Mouse (Mus musculus) myocyte (in vitro differentiated cells): ENCODE data around the gene Mlf2. TPM values are rescaled to one million over a fixed set of nuclear protein-coding genes. Genes with fewer than 3 reads are reported as not detected.

Experiments
- H3K27me3 ChIP-seq: one replicate; pipeline ENCODE4 v1.6.1; 2011; ENCODE audit not compliant: control insufficient read depth, insufficient read depth, insufficient read length
- H3K36me3 ChIP-seq: one replicate; pipeline ENCODE4 v1.6.1; 2011; ENCODE audit not compliant: control insufficient read depth, insufficient read depth
- H3K4me2 ChIP-seq: one replicate; pipeline ENCODE4 v1.6.1; 2011; ENCODE audit warnings: low read depth, control low read depth
- H3K4me3 ChIP-seq: one replicate; pipeline ENCODE4 v1.5.1; 2011; ENCODE audit warnings: mild to moderate bottlenecking, control low read depth, moderate library complexity
- H3K79me2 ChIP-seq: one replicate; pipeline ENCODE4 v1.6.1; 2011; ENCODE audit not compliant: control insufficient read depth, insufficient read depth
- H3ac ChIP-seq: one replicate; pipeline ENCODE4 v1.6.1; 2011; ENCODE audit not compliant: control insufficient read depth, insufficient read length
- CEBPB ChIP-seq: IDR thresholded peaks from 2 replicates; pipeline ENCODE4 v1.6.1; 2011; ENCODE audit warnings: mild to moderate bottlenecking, moderate library complexity; ENCODE audit not compliant: poor library complexity, insufficient read depth, severe bottlenecking
- E2F4 ChIP-seq: IDR thresholded peaks from one replicate; pipeline ENCODE4 v1.6.1; 2011; ENCODE audit warnings: mild to moderate bottlenecking, control low read depth, moderate library complexity; ENCODE audit not compliant: insufficient read depth
- MAX ChIP-seq: IDR thresholded peaks from one replicate; pipeline ENCODE4 v1.6.1; 2011; ENCODE audit warnings: low read depth, mild to moderate bottlenecking, control low read depth
- MYOD1 ChIP-seq, 3 experiments: IDR thresholded peaks; one replicate each; pipeline ENCODE4 v1.6.1; 2011; ENCODE audit warnings: control low read depth in 2 of 3, low read depth in 2 of 3, mild to moderate bottlenecking in 2 of 3, moderate library complexity in 1 of 3; ENCODE audit not compliant: insufficient read length in 2 of 3, control insufficient read depth in 1 of 3
- MYOG ChIP-seq, 3 experiments: IDR thresholded peaks; one replicate each; pipeline ENCODE4 v1.6.1; 2011; ENCODE audit warnings: control low read depth in 2 of 3, low read depth in 2 of 3, mild to moderate bottlenecking in 2 of 3; ENCODE audit not compliant: insufficient read length in 2 of 3, control insufficient read depth in 1 of 3, insufficient read depth in 1 of 3
- POLR2A ChIP-seq: IDR thresholded peaks from one replicate; pipeline ENCODE4 v1.6.1; 2011; ENCODE audit warnings: low read depth, mild to moderate bottlenecking, control low read depth, moderate library complexity; ENCODE audit not compliant: insufficient read length
- POLR2AphosphoS2 ChIP-seq: IDR thresholded peaks from one replicate; pipeline ENCODE4 v1.6.1; 2011; ENCODE audit warnings: low read depth, control low read depth; ENCODE audit not compliant: insufficient read length
- REST ChIP-seq: IDR thresholded peaks from one replicate; pipeline ENCODE4 v1.6.1; 2011; ENCODE audit warnings: mild to moderate bottlenecking, control low read depth, moderate library complexity; ENCODE audit not compliant: insufficient read depth, insufficient read length
- SRF ChIP-seq: IDR thresholded peaks from one replicate; pipeline ENCODE4 v1.6.1; 2011; ENCODE audit warnings: low read depth; ENCODE audit not compliant: control insufficient read depth, insufficient read length
- TCF12 ChIP-seq: IDR thresholded peaks from one replicate; pipeline ENCODE4 v1.6.1; 2011; ENCODE audit warnings: mild to moderate bottlenecking, control low read depth; ENCODE audit not compliant: poor library complexity, insufficient read depth, severe bottlenecking
- TCF3 ChIP-seq: IDR thresholded peaks from one replicate; pipeline ENCODE4 v1.6.1; 2011; ENCODE audit warnings: low read depth, control low read depth; ENCODE audit not compliant: insufficient read length
- USF1 ChIP-seq: IDR thresholded peaks from one replicate; pipeline ENCODE4 v1.6.1; 2011; ENCODE audit warnings: low read depth, mild to moderate bottlenecking, control low read depth, moderate library complexity
- polyA plus RNA-seq: library from polyadenylated mRNA; unstranded; fragments of >200 nt; fragmentation: generic; extraction: Trizol; gene quantifications from one replicate; pipeline ENCODE4 v1.2.1, GENCODE M21; 2012; ENCODE audit warnings: missing spikeins

The Mlf2 gene
- polyA plus RNA-seq, 1 experiment = 384 TPM

DNA sequence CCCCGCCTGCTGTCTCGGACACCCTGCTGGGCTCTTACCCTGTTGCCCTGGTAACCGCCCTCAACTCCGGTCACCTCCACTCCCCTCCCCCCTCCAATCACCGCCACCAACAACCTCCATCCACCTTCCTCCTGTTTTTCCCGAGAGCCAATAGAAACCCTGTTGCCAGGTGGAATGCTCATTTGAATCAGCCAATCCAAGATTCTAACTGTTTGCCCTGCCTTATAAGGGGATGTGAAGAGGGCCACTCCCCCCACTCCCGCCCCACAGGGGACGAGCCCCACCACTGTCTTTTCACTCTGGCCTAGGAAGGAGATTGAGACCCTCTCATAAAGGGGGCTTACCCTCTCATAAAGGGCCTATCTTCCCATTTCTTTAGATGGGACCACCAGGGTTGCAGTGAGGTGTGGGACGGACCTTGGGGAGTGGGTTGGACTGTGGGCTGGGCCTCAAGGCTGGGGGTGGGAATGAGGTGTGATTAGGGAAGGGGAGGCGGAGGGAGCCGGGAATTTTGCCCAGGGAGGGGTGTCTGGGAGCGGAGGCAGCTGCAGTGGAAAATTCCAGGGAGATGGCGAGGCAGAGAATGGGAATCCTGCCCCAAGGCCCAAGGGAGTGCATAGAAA lies 11.4 kb upstream of the Mlf2 start, which contains the start of gene Ptms:
Ptms (minus strand) TSS at position 409 of the 623 bp plus-strand sequence.
- H3K36me3 ChIP-seq = peaks cover 1% of the 10 kb centered on the region
- no peak for TF ChIP-seq CEBPB
- no peak for TF ChIP-seq POLR2AphosphoS2
- TF ChIP-seq MYOG (IDR thresholded peaks at IDR 0.05; ENCODE audit: control insufficient read depth in 1 of 3, insufficient read depth in 1 of 3, insufficient read length in 2 of 3, low read depth in 2 of 3) = peak in 2 of 3 experiments; percentile 27 to 63
- peak; percentile 99 for TF ChIP-seq SRF
- no peak for TF ChIP-seq REST
- no peak for TF ChIP-seq TCF12
- peak; percentile 5 for TF ChIP-seq E2F4
- TF ChIP-seq MYOD1 (IDR thresholded peaks at IDR 0.05; ENCODE audit: control insufficient read depth in 1 of 3, insufficient read length in 2 of 3, low read depth in 2 of 3) = peak in 2 of 3 experiments; percentile 41 to 71
- no peak for TF ChIP-seq TCF3
- no peak for TF ChIP-seq USF1
- TF ChIP-seq MAX = no peak
- TF ChIP-seq POLR2A = no peak
- H3K79me2 ChIP-seq = peaks cover 19% of the 10 kb centered on the region
- no peak within 1 kb of the TSS for H3ac ChIP-seq
- peak within 1 kb of the TSS; percentile 91 for H3K4me3 ChIP-seq
- no peaks in the 10 kb centered on the region for H3K27me3 ChIP-seq
- H3K4me2 ChIP-seq = peak within 1 kb of the TSS; percentile 77

DNA sequence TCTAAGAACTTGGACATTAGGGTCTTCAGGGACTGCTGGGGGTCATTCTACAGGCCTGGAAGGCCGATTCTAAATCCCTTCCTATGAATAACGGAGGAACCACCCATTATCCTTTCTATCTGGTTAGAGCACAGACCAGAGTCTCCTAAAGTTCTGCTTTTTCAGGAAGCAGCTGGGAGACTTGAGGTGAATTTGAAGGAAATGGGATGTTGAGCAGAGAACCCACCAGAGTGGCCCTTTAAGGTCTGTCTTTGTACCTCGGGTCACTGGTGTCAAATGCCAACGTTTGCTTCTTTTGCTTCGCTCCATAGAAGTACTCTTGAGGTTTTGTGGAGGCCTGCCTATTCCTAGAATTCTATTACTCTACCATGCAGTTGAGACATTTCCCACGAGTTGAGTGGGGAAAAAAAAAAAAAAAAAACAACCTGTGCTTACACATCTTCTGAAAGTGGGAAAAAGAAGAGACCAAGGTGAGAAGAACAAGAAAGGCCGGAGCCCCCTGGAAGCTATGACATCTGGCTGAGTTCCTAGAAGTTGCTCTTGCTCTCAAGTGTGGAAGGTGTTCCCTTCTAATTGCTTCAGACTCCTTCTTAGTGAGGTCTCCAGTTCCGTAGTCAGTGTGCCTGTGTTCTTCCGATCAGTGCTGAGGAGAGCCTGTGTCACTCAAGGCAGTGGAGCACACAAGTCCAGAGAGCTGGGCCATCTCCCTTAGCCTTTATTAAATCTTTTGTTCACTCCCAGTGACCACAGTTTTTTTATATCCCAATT lies 10.7 kb upstream of the Mlf2 start:
- H3K79me2 ChIP-seq = peaks cover 16% of the 10 kb centered on the region
- no peaks in the 10 kb centered on the region for H3K27me3 ChIP-seq
- TF ChIP-seq TCF12 (no peak), SRF (no peak), MYOG (IDR thresholded peaks at IDR 0.05; ENCODE audit: control insufficient read depth in 1 of 3, insufficient read depth in 1 of 3, insufficient read length in 2 of 3, low read depth in 2 of 3) (no peak), POLR2A (no peak), REST (no peak), TCF3 (no peak), CEBPB (no peak), USF1 (no peak), E2F4 (no peak), MYOD1 (IDR thresholded peaks at IDR 0.05; ENCODE audit: control insufficient read depth in 1 of 3, insufficient read length in 2 of 3, low read depth in 2 of 3) (no peak), MAX (no peak), POLR2AphosphoS2 (no peak)
- no peaks in the 10 kb centered on the region for H3K36me3 ChIP-seq
- no peak overlapping the region for H3K4me3 ChIP-seq
- H3K4me2 ChIP-seq = peak overlapping the region; percentile 77
- H3ac ChIP-seq = no peak overlapping the region

DNA sequence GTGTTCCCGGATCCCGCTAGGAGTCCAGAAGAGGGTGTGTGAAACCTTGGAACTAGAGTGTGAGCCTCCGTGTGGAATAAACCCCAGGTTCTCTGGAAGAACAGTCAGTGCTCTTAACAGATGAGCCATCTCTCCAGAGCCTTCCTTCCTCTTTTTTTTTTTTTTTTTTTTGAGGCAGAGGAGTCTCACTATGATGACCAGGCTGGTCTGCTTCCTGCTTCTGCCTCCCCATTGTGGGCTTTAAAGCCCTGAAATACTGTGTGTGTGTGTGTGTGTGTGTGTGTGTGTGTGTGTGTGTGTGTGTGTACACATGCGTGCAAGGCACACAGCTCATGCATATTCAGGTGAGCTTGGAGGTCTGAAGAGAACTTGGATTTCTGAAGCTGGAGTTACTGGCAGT lies 9.6 kb upstream of the Mlf2 start:
- Histone ChIP-seq H3K36me3 (no peaks in the 10 kb centered on the region), H3K27me3 (no peaks in the 10 kb centered on the region), H3K4me3 (no peak overlapping the region), H3K4me2 (no peak overlapping the region), H3K79me2 (peaks cover 5% of the 10 kb centered on the region), H3ac (no peak overlapping the region)
- TF ChIP-seq CEBPB (no peak), TCF12 (no peak), POLR2A (no peak), MYOD1 (IDR thresholded peaks at IDR 0.05; ENCODE audit: control insufficient read depth in 1 of 3, insufficient read length in 2 of 3, low read depth in 2 of 3) (no peak), TCF3 (no peak), SRF (no peak)

DNA sequence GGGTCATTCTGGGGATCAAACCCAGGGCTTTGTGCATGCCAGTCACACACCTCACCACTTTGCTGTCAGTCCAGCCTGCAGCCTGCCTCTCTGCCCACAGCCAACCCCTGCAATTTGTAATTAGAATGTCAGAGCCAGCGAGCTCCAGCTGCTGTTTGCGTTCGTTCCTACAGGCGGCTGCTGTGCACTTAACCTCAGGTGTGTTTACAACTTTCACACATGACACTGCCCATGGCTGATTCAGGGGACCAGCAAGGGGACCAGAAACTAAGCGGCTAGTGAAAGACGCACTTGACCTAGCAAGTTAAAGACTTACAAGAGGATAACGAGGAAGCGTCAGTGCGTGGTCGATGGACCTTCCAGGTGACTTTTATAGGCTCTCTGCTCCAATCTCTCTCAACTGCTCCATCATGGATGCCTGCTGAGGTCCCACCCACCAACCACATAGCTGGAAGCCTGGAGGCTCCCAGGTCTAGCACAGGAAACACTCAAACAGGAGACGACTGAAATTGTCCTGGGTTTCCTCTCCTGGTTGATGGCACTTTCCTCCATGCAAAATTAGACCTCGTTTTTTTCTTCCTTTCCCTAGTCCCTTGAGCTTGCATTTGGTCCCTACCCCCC lies 5.9 kb upstream of the Mlf2 start:
- Histone ChIP-seq H3K4me3 (no peak overlapping the region), H3K36me3 (no peaks in the 10 kb centered on the region), H3K27me3 (no peaks in the 10 kb centered on the region), H3K4me2 (peak overlapping the region; percentile 32), H3K79me2 (no peaks in the 10 kb centered on the region), H3ac (no peak overlapping the region)
- TF ChIP-seq POLR2AphosphoS2 = no peak
- TF ChIP-seq POLR2A = no peak
- TF ChIP-seq E2F4 = no peak
- TF ChIP-seq TCF3 = no peak
- TF ChIP-seq MYOD1 (IDR thresholded peaks at IDR 0.05; ENCODE audit: control insufficient read depth in 1 of 3, insufficient read length in 2 of 3, low read depth in 2 of 3) = no peak
- no peak for TF ChIP-seq USF1
- TF ChIP-seq SRF = no peak
- no peak for TF ChIP-seq REST
- TF ChIP-seq MYOG (IDR thresholded peaks at IDR 0.05; ENCODE audit: control insufficient read depth in 1 of 3, insufficient read depth in 1 of 3, insufficient read length in 2 of 3, low read depth in 2 of 3) = no peak
- no peak for TF ChIP-seq CEBPB
- TF ChIP-seq MAX = no peak
- no peak for TF ChIP-seq TCF12
